Mouse (Mus musculus) CD4-positive helper T cell, adult 2 months (primary cell): ENCODE data around the gene Hfe2.
"Not testable (repeated sequence)": the region's sequence is repeated elsewhere in the genome, so short reads cannot be mapped to it uniquely, and the experiment has no call there.

Experiments
- DNase-seq: peaks from one replicate; pipeline ENCODE4 v3.0.0-alpha.2; 2012; ENCODE audit warnings: low read depth, missing footprints, low spot score

Gene Hfe2

GRCm38 (mm10) chr3:96496216-96496615, 28.8 kb upstream of the Hfe2 start:
- no peak for DNase-seq

GRCm38 (mm10) chr3:96496620-96497275, 28.2 kb upstream of the Hfe2 start:
- not testable (repeated sequence) for DNase-seq

- peak; percentile 75 for DNase-seq
These were observed 27.4 kb upstream of the Hfe2 start for GRCm38 (mm10) chr3:96497451-96498028.

- DNase-seq = no peak
These were observed 26.3 kb upstream of the Hfe2 start for GRCm38 (mm10) chr3:96498476-96499245.

- peak; percentile 88 for DNase-seq
These were observed 25.3 kb upstream of the Hfe2 start for GRCm38 (mm10) chr3:96499481-96500288.

- DNase-seq = peak; percentile 94
These were observed 24.7 kb upstream of the Hfe2 start for GRCm38 (mm10) chr3:96500289-96500621.

GRCm38 (mm10) chr3:96500691-96501265, 24.2 kb upstream of the Hfe2 start:
- peak; percentile 90 for DNase-seq

GRCm38 (mm10) chr3:96501391-96502115, 23.4 kb upstream of the Hfe2 start:
- peak; percentile 90 for DNase-seq

- peak; percentile 60 for DNase-seq
These were observed 22.5 kb upstream of the Hfe2 start for GRCm38 (mm10) chr3:96502181-96503082.

GRCm38 (mm10) chr3:96503083-96503450, 21.9 kb upstream of the Hfe2 start:
- DNase-seq = peak; percentile 85

GRCm38 (mm10) chr3:96503946-96504345, 21.0 kb upstream of the Hfe2 start:
- DNase-seq = no peak

GRCm38 (mm10) chr3:96504931-96505330, 20.0 kb upstream of the Hfe2 start:
- DNase-seq = no peak

GRCm38 (mm10) chr3:96506396-96507047, 18.4 kb upstream of the Hfe2 start:
- no peak for DNase-seq

- DNase-seq = not testable (repeated sequence)
These were observed 17.0 kb upstream of the Hfe2 start for GRCm38 (mm10) chr3:96507966-96508365.

GRCm38 (mm10) chr3:96520171-96520570, 4.8 kb upstream of the Hfe2 start:
- DNase-seq = no peak

- DNase-seq = peak; percentile 52
These were observed 2.8 kb upstream of the Hfe2 start for GRCm38 (mm10) chr3:96522149-96522548.

GRCm38 (mm10) chr3:96524028-96524810, 753 bp upstream of the Hfe2 start:
- DNase-seq = no peak

- no peak for DNase-seq
These were observed 1.2 kb downstream of the Hfe2 start for GRCm38 (mm10) chr3:96526013-96526762.
